Mouse (Mus musculus) ES-E14 (cell line): ENCODE measurements around the gene Tbx6. TPM values are rescaled to one million over a fixed set of nuclear protein-coding genes. Genes with fewer than 3 reads are reported as not detected.

ENCODE experiments used
- DNase-seq: peaks from one replicate; pipeline ENCODE4 v3.0.0-alpha.2; 2013; ENCODE audit warnings: low read depth, low spot score
- H3K27ac ChIP-seq: 2 replicates; pipeline ENCODE4 v1.5.1; 2012; ENCODE audit warnings: low read depth, mild to moderate bottlenecking, low read length, moderate library complexity, mixed read lengths; ENCODE audit not compliant: poor library complexity, insufficient read depth, severe bottlenecking
- H3K36me3 ChIP-seq: 2 replicates; pipeline ENCODE4 v1.6.1; 2012; ENCODE audit warnings: mild to moderate bottlenecking, low read length, moderate library complexity, mixed read lengths; ENCODE audit not compliant: control insufficient read depth, poor library complexity, insufficient read depth, severe bottlenecking
- H3K4me1 ChIP-seq, 2 experiments: fragments of 150-350 bp in 1 of 2; sonication (generic) in 1 of 2; 2 replicates each; pipeline ENCODE4 v1.6.1; 2012; ENCODE audit warnings: low read length in 2 of 2, mild to moderate bottlenecking in 1 of 2, mixed read lengths in 1 of 2; ENCODE audit not compliant: control insufficient read depth in 2 of 2, insufficient read depth in 2 of 2, poor library complexity in 1 of 2
- H3K4me3 ChIP-seq, 2 experiments: fragments of 150-350 bp in 1 of 2; sonication (generic) in 1 of 2; 2 replicates each; pipeline ENCODE4 v1.5.1; 2012; ENCODE audit warnings: low read length in 2 of 2, low read depth in 1 of 2, mild to moderate bottlenecking in 1 of 2, mixed read lengths in 1 of 2; ENCODE audit not compliant: insufficient read depth in 1 of 2, poor library complexity in 1 of 2, severe bottlenecking in 1 of 2
- H3K9ac ChIP-seq: 2 replicates; pipeline ENCODE4 v1.6.1; 2012; ENCODE audit warnings: low read depth, mild to moderate bottlenecking, low read length, mixed read lengths; ENCODE audit not compliant: poor library complexity, insufficient read depth, severe bottlenecking
- H3K9me3 ChIP-seq: fragments of 150-350 bp; sonication (generic); 2 replicates; pipeline ENCODE4 v1.6.1; 2012; ENCODE audit warnings: low read depth, mild to moderate bottlenecking, low read length; ENCODE audit not compliant: control insufficient read depth, insufficient read depth
- CHD2 ChIP-seq: IDR thresholded peaks from 2 replicates; pipeline ENCODE4 v1.6.1; 2014; ENCODE audit warnings: mild to moderate bottlenecking, low read depth, low read length, inconsistent platforms
- HCFC1 ChIP-seq: IDR thresholded peaks from 2 replicates; pipeline ENCODE4 v1.6.1; 2012; ENCODE audit warnings: low read length, inconsistent platforms, borderline replicate concordance; ENCODE audit not compliant: insufficient read depth
- MAFK ChIP-seq: IDR thresholded peaks from 2 replicates; pipeline ENCODE4 v1.6.1; 2014; ENCODE audit warnings: mild to moderate bottlenecking, low read depth, low read length, inconsistent platforms; ENCODE audit not compliant: insufficient read depth
- ZC3H11A ChIP-seq: IDR thresholded peaks from 2 replicates; pipeline ENCODE4 v1.6.1; 2012; ENCODE audit warnings: low read depth, mild to moderate bottlenecking, inconsistent platforms, low read length, borderline replicate concordance
- ZNF384 ChIP-seq: IDR thresholded peaks from 2 replicates; pipeline ENCODE4 v1.6.1; 2012; ENCODE audit warnings: low read depth, low read length, inconsistent platforms
- in situ Hi-C, 2 experiments: fragments of 600-800 bp; cut with MboI; formaldehyde crosslinking; loops; one replicate each; pipeline ENCODE4 v1.15.1; 2025; ENCODE audit warnings: low sequenced_read_pairs in 2 of 2, inconsistent platforms in 1 of 2; ENCODE audit not compliant: unreplicated experiment in 2 of 2
- total RNA-seq: library from RNA; depleted of rRNA; stranded (reverse); fragments of 300-350 nt; gene quantifications from 2 replicates; pipeline ENCODE4 v1.2.3, GENCODE M21; 2012

Tbx6 gene
- total RNA-seq, 1 experiment = 0.89 TPM

DNA sequence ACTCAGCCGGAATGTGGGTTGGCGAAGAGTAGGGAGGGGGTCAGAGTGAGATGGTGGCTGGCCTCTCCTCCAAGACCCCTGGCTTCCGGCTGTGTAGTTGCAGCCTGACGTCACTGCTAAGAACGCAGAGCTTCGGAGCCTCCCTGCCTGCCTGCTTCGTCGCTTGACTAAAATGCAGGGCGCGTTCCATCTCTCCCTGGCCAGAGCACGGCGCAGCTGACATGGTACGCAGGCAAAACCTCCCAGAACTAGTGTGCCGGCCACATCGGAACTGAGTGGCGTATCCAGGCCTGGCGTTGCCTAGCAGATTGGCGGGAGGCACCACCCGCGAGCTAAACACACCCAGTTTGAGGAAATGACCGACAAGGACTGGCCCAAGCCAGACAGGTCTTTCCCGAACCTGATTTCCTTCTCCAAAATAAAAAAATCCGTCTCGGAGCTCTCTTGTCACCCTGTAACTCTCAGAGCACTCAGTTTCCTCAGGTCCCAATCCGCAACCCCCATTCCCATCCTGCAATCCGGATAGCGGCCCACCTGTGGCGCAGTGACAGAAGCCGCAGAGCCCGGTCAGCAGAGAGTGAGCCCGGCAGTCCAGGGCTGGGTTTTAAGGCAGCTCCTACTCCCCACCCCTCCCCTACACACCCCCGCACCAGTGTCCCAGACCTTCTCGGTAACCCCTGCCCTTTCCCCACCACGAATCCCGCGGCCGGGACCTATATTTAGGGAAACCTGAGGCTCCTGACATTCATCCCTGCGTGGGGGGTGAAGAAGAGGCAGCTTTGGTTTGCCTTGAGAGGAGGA lies 18.4 kb downstream of the Tbx6 start:
- H3K4me1 ChIP-seq = peaks cover 0 to 13% of the 10 kb centered on the region in 2 experiments; a peak in 1 of 4 replicates
- peak overlapping the region; percentile 92 for H3K27ac ChIP-seq
- H3K9me3 ChIP-seq = no peaks in the 10 kb centered on the region
- TF ChIP-seq MAFK (peak; percentile 75), CHD2 (no peak)
- DNase-seq = peak; percentile 78
- H3K36me3 ChIP-seq = peaks cover 37% of the 10 kb centered on the region
- peak overlapping the region; percentile 70 to 89 for H3K4me3 ChIP-seq
- in situ Hi-C loops = no loop called here
- peak overlapping the region; percentile 76 for H3K9ac ChIP-seq

DNA sequence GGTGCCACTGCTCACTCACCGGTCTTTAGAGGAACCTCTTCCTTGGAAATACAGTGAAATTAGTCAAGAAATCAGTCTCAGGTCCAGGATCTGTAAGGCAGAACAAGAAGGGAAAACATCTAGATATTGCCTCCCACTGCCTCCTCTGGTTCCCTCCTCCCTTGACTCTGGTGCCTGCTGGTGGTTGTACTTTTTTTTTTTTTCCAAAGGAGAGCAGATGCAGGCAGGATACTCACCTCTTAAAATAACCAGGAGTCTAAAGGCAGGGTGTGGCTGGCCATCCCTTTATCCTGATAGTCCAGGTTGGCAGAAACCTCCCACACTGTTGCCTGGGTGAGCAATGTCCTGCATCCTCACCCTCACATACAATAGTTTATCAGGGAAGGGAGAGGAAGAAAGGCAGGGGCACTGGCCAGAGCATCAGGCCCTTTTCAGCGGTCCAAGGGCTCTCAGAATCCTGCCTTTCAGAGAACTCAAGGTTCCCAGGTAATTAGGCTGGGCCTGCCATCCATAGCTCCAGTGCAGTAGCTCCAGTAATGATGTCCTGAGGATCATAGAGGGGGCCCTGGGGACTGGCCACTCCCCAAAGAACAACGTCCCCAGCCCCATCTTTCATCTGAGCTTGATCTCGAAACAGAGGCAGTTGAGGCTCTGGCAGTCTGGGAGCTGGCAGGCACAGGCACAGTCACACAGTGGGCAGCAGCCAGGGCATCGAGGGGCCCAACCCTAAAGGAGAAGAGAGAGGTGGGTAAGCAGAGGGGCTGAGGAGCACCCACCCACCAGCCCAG lies 19.2 kb downstream of the Tbx6 start:
- peak; percentile 66 for TF ChIP-seq ZNF384
- no peak for TF ChIP-seq ZC3H11A
- no peak for TF ChIP-seq CHD2
- H3K9ac ChIP-seq = peak overlapping the region; percentile 76
- H3K36me3 ChIP-seq = peaks cover 35% of the 10 kb centered on the region
- peak overlapping the region; percentile 70 to 89 for H3K4me3 ChIP-seq
- DNase-seq = no peak
- H3K9me3 ChIP-seq = no peaks in the 10 kb centered on the region
- in situ Hi-C loops = no loop called here
- H3K4me1 ChIP-seq = peaks cover 0 to 13% of the 10 kb centered on the region in 2 experiments; a peak in 1 of 4 replicates
- H3K27ac ChIP-seq = peak overlapping the region; percentile 92

DNA sequence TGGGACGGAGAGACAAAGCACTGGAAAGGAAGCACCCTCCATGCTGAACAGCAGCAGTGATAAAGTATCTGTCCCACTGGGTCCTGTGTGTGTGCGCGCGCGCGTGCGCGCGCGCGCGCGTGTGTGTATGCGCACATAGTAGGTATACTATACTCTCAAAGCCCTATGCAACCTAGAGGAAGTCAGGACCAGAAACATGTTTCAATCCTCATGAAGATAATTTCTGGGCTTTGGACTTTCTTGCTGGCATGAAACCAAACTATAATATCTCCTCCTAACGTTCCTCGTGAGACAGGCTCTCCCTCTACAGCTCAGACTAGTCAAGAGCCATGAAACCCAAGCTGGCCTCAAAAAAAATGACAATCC lies 19.8 kb downstream of the Tbx6 start:
- peaks cover 0 to 13% of the 10 kb centered on the region in 2 experiments; a peak in 1 of 4 replicates for H3K4me1 ChIP-seq
- H3K4me3 ChIP-seq = no peak overlapping the region
- H3K9me3 ChIP-seq = no peaks in the 10 kb centered on the region
- in situ Hi-C loops = no loop called here
- H3K9ac ChIP-seq = peak overlapping the region; percentile 42; the same call in 1 of the 2 replicates
- TF ChIP-seq ZC3H11A (no peak), MAFK (no peak), CHD2 (no peak), ZNF384 (no peak), HCFC1 (no peak)
- peak overlapping the region; percentile 28; the same call in 1 of the 2 replicates for H3K27ac ChIP-seq
- peaks cover 29% of the 10 kb centered on the region for H3K36me3 ChIP-seq
- DNase-seq = no peak

DNA sequence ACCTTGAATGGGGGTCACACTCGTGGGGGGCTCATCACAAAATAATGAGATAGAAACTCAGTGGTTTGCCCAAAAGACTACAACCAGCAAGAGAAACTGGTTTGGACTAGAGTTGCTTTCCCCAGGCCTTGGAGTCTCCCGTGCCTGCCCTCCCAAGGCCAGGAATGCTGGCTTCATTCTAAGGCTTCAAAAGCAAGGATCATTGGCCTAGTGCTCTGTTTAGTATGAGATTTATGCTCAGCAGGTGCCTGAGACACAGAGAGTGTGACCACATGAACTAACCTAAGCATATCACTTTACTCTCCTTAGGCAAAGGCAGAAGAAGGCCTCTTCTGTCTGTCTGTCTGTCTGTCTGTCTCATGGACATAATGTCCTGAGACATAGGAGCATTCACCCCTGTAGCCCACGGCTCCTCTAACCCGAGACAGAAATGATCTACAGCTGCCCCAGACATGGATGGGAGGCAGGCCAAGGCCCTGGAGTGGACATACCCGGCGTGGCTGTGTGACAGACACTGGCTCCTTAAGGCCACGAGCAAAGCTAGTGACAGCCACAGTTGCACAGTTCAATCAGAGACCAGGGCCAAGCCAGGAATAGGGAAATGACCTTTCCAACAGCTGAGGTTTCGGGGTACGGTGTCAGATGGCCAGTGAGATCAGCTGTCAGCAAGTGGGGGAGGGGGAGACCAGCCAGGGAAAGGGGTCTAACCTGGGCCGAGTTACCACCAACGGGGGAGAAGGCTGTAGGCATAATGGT lies 21.0 kb downstream of the Tbx6 start:
- H3K4me3 ChIP-seq = no peak overlapping the region
- in situ Hi-C loops = no loop called here
- H3K9ac ChIP-seq = no peak overlapping the region
- no peaks in the 10 kb centered on the region for H3K9me3 ChIP-seq
- no peak overlapping the region for H3K27ac ChIP-seq
- peaks cover 17% of the 10 kb centered on the region for H3K36me3 ChIP-seq
- TF ChIP-seq HCFC1 = no peak
- no peak for TF ChIP-seq CHD2
- TF ChIP-seq ZC3H11A = no peak
- no peak for TF ChIP-seq ZNF384
- TF ChIP-seq MAFK = no peak
- no peak for DNase-seq
- peaks cover 0 to 8% of the 10 kb centered on the region in 2 experiments; a peak in 1 of 4 replicates for H3K4me1 ChIP-seq
